13 mouse cellular contexts compared by ENCODE assay signal in the genomic region with DNA sequence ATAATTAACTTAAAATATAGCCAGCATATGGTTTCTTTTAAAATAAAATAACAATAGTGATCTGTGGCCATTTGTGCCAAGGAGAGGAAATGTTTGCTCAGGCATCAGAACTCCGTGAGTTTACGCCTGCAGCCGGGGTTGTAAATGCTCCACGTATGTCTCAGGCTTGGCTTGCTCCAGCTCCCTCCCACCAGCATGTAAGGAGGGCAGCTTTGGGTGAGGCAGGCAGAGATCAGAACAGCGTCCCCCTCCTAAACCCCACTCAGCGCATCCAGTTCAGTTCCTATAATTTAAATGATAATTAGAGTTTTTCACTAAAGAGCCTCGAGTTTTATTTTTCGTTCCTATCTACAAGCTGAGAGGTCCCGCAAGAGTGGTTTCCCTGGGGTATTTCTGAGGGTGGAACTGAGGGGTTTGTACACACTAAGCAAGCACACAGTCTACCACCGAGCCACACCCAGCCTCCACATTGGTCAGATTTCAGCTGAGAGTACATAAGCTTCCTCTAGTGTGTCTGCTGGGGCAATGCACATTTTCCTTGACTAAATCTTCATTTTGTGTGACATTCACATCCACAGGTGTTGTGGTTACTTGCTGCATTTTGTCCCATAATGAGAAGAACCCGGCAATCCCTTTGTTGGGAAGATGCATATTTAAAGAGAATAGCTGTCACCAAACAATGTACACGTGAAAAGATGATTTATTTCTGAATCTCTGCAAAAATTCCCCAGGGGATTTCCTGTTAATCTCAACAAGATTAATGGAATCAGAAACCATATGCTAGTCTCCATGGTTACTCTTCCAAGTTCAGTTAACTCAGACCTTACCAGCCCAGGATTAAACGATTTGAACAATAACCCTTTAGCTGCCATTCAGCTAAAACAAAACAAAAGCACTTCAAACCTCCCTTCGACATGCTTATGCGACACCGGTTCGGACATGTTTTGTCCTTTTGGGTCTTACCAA.
DNase-seq lines count a peak whose midpoint lies in the region; ATAC-seq and TF ChIP-seq lines count a peak whose summit lies in the region.
"Had no signal": no experiment of that assay in that cellular context is flagged by ENCODE, and none has a peak within 500 bp of the region (broad histone marks: within the 10 kb centered on the region; RNA-seq: fewer than 3 reads in every experiment).

No protein-coding gene starts in this region.

- TF ChIP-seq CTCF in layer of hippocampus, adult 2 months (conservative IDR thresholded peaks at IDR 0.05) = no peak
- no peak for TF ChIP-seq CTCF in gastrocnemius, adult 2 months (IDR thresholded peaks at IDR 0.05)

- H3K9ac ChIP-seq in midbrain, embryonic 11.5 days (ENCODE audit: low read length) = no peak overlapping the region; the same call in 1 of the 2 replicates

- H3K27me3 ChIP-seq in hindbrain, embryonic 10.5 days (ENCODE audit: insufficient read depth, poor library complexity, severe bottlenecking) = no peaks in the 10 kb centered on the region
- H3K27me3 ChIP-seq in midbrain, embryonic 11.5 days (ENCODE audit: control insufficient read depth, insufficient read depth, low read length) = no peaks in the 10 kb centered on the region

- peaks cover 19% of the 10 kb centered on the region for H3K4me1 ChIP-seq in hindbrain, embryonic 10.5 days (replicated peaks)
- H3K4me1 ChIP-seq in midbrain, embryonic 11.5 days (ENCODE audit: control insufficient read depth, insufficient read depth, low read length) = peaks cover 10% of the 10 kb centered on the region; the same call in 1 of the 2 replicates
- H3K4me1 ChIP-seq: heart, embryonic 10.5 days had no signal

- no peaks in the 10 kb centered on the region for H3K9me3 ChIP-seq in hindbrain, embryonic 10.5 days
- no peaks in the 10 kb centered on the region for H3K9me3 ChIP-seq in midbrain, embryonic 11.5 days (ENCODE audit: control insufficient read depth, low read length)
- H3K9me3 ChIP-seq: heart, embryonic 10.5 days had no signal

- peak; percentile 90 for ATAC-seq in midbrain, embryonic 11.5 days (ENCODE audit: low FRiP score)

- peak overlapping the region; percentile 17; the same call in 1 of the 2 replicates for H3K4me3 ChIP-seq in layer of hippocampus, adult 2 months
- H3K4me3 ChIP-seq in hindbrain, embryonic 10.5 days = no peak overlapping the region
- H3K4me3 ChIP-seq in midbrain, embryonic 11.5 days (ENCODE audit: low read depth, low read length) = no peak overlapping the region
- no peak overlapping the region for H3K4me3 ChIP-seq in gastrocnemius, adult 2 months
- H3K4me3 ChIP-seq: heart, embryonic 10.5 days had no signal

- WGBS in hindbrain, embryonic 10.5 days = 75% methylated on average over 17 of the region's 17 CpGs
- WGBS in midbrain, embryonic 11.5 days = 49% methylated on average over 17 of the region's 17 CpGs

- DNase-seq in layer of hippocampus, adult 2 months (ENCODE audit: low spot score in 2 of 2) = no peak
- DNase-seq in layer of hippocampus, postnatal 25 days (ENCODE audit: extremely low spot score in 1 of 2, low spot score in 1 of 2) = no peak
- no peak for DNase-seq in hindbrain, embryonic 10.5 days (ENCODE audit: low spot score)
- DNase-seq in midbrain, embryonic 11.5 days (ENCODE audit: low spot score, missing footprints) = peak; percentile 91
- peak; percentile 44 for DNase-seq in retina, postnatal 1 day
- no peak for DNase-seq in gastrocnemius, adult 2 months
- no peak for DNase-seq in lung, postnatal 25 days (ENCODE audit: low spot score)
- DNase-seq in gastrocnemius, postnatal 25 days = no peak
- DNase-seq: cerebellum, postnatal 36 days; layer of hippocampus, postnatal 36 days; liver; thymus, postnatal 36 days had no signal

- H3K4me2 ChIP-seq in midbrain, embryonic 11.5 days = no peak overlapping the region

- H3K36me3 ChIP-seq in hindbrain, embryonic 10.5 days = no peaks in the 10 kb centered on the region
- H3K36me3 ChIP-seq in midbrain, embryonic 11.5 days (ENCODE audit: control insufficient read depth, insufficient read depth, low read length) = no peaks in the 10 kb centered on the region
- H3K36me3 ChIP-seq: heart, embryonic 10.5 days had no signal

- intact Hi-C loops in gastrocnemius, adult 2 months (cut with DNase I) = no loop called here

- 0 out of 2 replicates have a peak overlapping the region, but pooled peaks have one; percentile 11 for H3K27ac ChIP-seq in layer of hippocampus, adult 2 months
- H3K27ac ChIP-seq in hindbrain, embryonic 10.5 days = peak overlapping the region; percentile 59; the same call in 1 of the 2 replicates
- H3K27ac ChIP-seq in midbrain, embryonic 11.5 days (ENCODE audit: low read depth, low read length) = peak overlapping the region; percentile 36; the same call in 1 of the 2 replicates
- H3K27ac ChIP-seq in gastrocnemius, adult 2 months = no peak overlapping the region
- H3K27ac ChIP-seq: heart, embryonic 10.5 days had no signal

Comparison
In these comparisons a context has a peak if more than half of its experiments do, and no peak if none do; other contexts are left out.
1. DNase-seq: peak in midbrain, embryonic 11.5 days (single experiment) and retina, postnatal 1 day (single experiment); none in layer of hippocampus, adult 2 months (0 of 2), layer of hippocampus, postnatal 25 days (0 of 2), hindbrain, embryonic 10.5 days (single experiment), gastrocnemius, adult 2 months (single experiment), lung, postnatal 25 days (single experiment) and gastrocnemius, postnatal 25 days (single experiment).